10 mouse cellular contexts compared by ENCODE assay signal in the genomic region with DNA sequence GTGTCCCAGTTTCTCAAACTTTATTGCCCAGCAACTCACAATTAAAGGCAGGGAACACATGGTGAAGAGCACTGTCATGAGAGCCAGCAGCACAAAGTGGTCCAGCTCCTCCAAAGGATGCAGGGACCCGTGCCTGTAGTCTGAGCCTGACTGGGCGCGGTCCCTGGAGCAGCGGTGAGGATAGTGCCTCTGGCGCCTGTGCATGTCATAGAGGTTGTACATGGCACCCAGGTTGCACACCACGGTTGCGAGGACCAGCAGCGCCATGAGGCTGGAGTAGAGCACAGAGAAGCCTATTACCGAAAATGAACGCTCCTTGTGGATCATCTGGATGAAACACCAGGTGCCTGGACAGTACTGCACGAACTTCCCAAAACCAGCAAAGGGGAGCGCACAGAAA. TPM values are rescaled to one million over a fixed set of nuclear protein-coding genes. Genes with fewer than 3 reads are reported as not detected.
DNase-seq lines count a peak whose midpoint lies in the region; ATAC-seq lines count a peak whose summit lies in the region.
"Had no signal": no experiment of that assay in that cellular context is flagged by ENCODE, and none has a peak within 500 bp of the region (broad histone marks: within the 10 kb centered on the region; RNA-seq: fewer than 3 reads in every experiment).

No protein-coding gene starts in this region.

- peak; percentile 52; the same call in 1 of the 2 replicates for ATAC-seq in kidney, embryonic 15.5 days (replicated peaks; ENCODE audit: low FRiP score)
- no peak for ATAC-seq in forebrain, embryonic 12.5 days (ENCODE audit: low FRiP score)
- no peak for ATAC-seq in limb, embryonic 12.5 days (ENCODE audit: insufficient number of reproducible peaks, insufficient read depth, low FRiP score, low TSS enrichment, low read depth)
- no peak for ATAC-seq in stomach, embryonic 14.5 days (ENCODE audit: insufficient number of reproducible peaks, insufficient read depth, low FRiP score, low read depth)
- no peak for ATAC-seq in CD4-positive, CD25-positive, alpha-beta regulatory T cell, adult 4 months

- H3K9me3 ChIP-seq in kidney, embryonic 15.5 days (replicated peaks), result no peaks in the 10 kb centered on the region
- H3K9me3 ChIP-seq in forebrain, embryonic 12.5 days, result no peaks in the 10 kb centered on the region
- no peaks in the 10 kb centered on the region for H3K9me3 ChIP-seq in limb, embryonic 12.5 days
- H3K9me3 ChIP-seq in stomach, embryonic 14.5 days (ENCODE audit: control insufficient read depth, low read depth, low read length), result no peaks in the 10 kb centered on the region

- DNase-seq in kidney, postnatal 25 days, result no peak
- DNase-seq in left cerebral cortex, postnatal 4 days, result no peak
- no peak for DNase-seq in spleen, postnatal 4 days (ENCODE audit: low spot score in 2 of 2)

- H3K27ac ChIP-seq in kidney, embryonic 15.5 days, result no peak overlapping the region
- H3K27ac ChIP-seq in forebrain, embryonic 12.5 days, result no peak overlapping the region
- H3K27ac ChIP-seq in limb, embryonic 12.5 days, result no peak overlapping the region
- no peak overlapping the region for H3K27ac ChIP-seq in stomach, embryonic 14.5 days (ENCODE audit: low read length)
- H3K27ac ChIP-seq: left cerebral cortex, adult 2 months had no signal

- H3K4me3 ChIP-seq in kidney, embryonic 15.5 days (replicated peaks), result peak overlapping the region; percentile 35
- H3K4me3 ChIP-seq in forebrain, embryonic 12.5 days (replicated peaks), result peak overlapping the region; percentile 32; the same call in 1 of the 2 replicates
- H3K4me3 ChIP-seq in limb, embryonic 12.5 days (replicated peaks), result peak overlapping the region; percentile 40
- H3K4me3 ChIP-seq in stomach, embryonic 14.5 days (ENCODE audit: low read depth, low read length), result peak overlapping the region; percentile 29; the same call in 1 of the 2 replicates

- 11% methylated on average over 12 of the region's 12 CpGs for WGBS in kidney, embryonic 15.5 days
- WGBS in forebrain, embryonic 12.5 days, result 7% methylated on average over 12 of the region's 12 CpGs
- 14% methylated on average over 12 of the region's 12 CpGs for WGBS in limb, embryonic 12.5 days
- WGBS in stomach, embryonic 14.5 days, result 12% methylated on average over 12 of the region's 12 CpGs

- peak overlapping the region; percentile 61 for H3K4me2 ChIP-seq in kidney, embryonic 15.5 days
- peak overlapping the region; percentile 52 for H3K4me2 ChIP-seq in forebrain, embryonic 12.5 days
- H3K4me2 ChIP-seq in limb, embryonic 12.5 days, result peak overlapping the region; percentile 69
- peak overlapping the region; percentile 53 for H3K4me2 ChIP-seq in stomach, embryonic 14.5 days (replicated peaks; ENCODE audit: low read depth, low read length)

- H3K36me3 ChIP-seq in kidney, embryonic 15.5 days, result no peaks in the 10 kb centered on the region
- H3K36me3 ChIP-seq in forebrain, embryonic 12.5 days (replicated peaks), result no peaks in the 10 kb centered on the region
- H3K36me3 ChIP-seq in limb, embryonic 12.5 days, result no peaks in the 10 kb centered on the region
- H3K36me3 ChIP-seq in stomach, embryonic 14.5 days (ENCODE audit: control insufficient read depth, insufficient read depth, low read length), result no peaks in the 10 kb centered on the region

- peaks cover 8% of the 10 kb centered on the region for H3K4me1 ChIP-seq in kidney, embryonic 15.5 days
- peaks cover 15% of the 10 kb centered on the region for H3K4me1 ChIP-seq in forebrain, embryonic 12.5 days
- peaks cover 33% of the 10 kb centered on the region for H3K4me1 ChIP-seq in limb, embryonic 12.5 days (replicated peaks)
- H3K4me1 ChIP-seq in stomach, embryonic 14.5 days (ENCODE audit: control insufficient read depth, insufficient read depth, low read length), result 0 out of 2 replicates have a peak, but pooled peaks cover 4% of the 10 kb centered on the region

- peaks cover 29% of the 10 kb centered on the region for H3K27me3 ChIP-seq in kidney, embryonic 15.5 days
- H3K27me3 ChIP-seq in forebrain, embryonic 12.5 days, result peaks cover 43% of the 10 kb centered on the region
- H3K27me3 ChIP-seq in limb, embryonic 12.5 days, result peaks cover 32% of the 10 kb centered on the region
- 0 out of 2 replicates have a peak, but pooled peaks cover 4% of the 10 kb centered on the region for H3K27me3 ChIP-seq in stomach, embryonic 14.5 days (ENCODE audit: control insufficient read depth, insufficient read depth, low read length)

- intact Hi-C loops in left cerebral cortex, postnatal 4 days (cut with DNase I), result no loop called here

- H3K9ac ChIP-seq in kidney, embryonic 15.5 days, result no peak overlapping the region
- H3K9ac ChIP-seq in forebrain, embryonic 12.5 days, result no peak overlapping the region
- H3K9ac ChIP-seq in limb, embryonic 12.5 days (replicated peaks), result no peak overlapping the region
- no peak overlapping the region; the same call in 1 of the 2 replicates for H3K9ac ChIP-seq in stomach, embryonic 14.5 days (replicated peaks; ENCODE audit: low read depth, low read length)

RNA-seq across cellular contexts. Expression of a gene that starts 0.8 kb away (rescaled TPM):
- not detected in 2 replicates for polyA plus RNA-seq in kidney, embryonic 15.5 days (2015; fragmentation: Nextera tagmentation; extraction: Ambion mirVana)
- 0.08 and 0.19 TPM in 2 replicates for polyA plus RNA-seq in forebrain, embryonic 12.5 days (2016; fragmentation: Nextera tagmentation; extraction: Ambion mirVana)
- polyA plus RNA-seq in limb, embryonic 12.5 days (2016; fragmentation: Nextera tagmentation; extraction: Ambion mirVana), result 0.23 and 0.38 TPM in 2 replicates
- 0.98 and 1.3 TPM in 2 replicates for polyA plus RNA-seq in stomach, embryonic 14.5 days (2014; fragmentation: Nextera tagmentation; extraction: Ambion mirVana)
- 1 to 10 TPM in 1 of 2 experiments, under 1 TPM in 1; 0.74 to 1.4 TPM for total RNA-seq in left cerebral cortex, postnatal 4 days (2021)
- not detected for polyA plus RNA-seq in CD4-positive, CD25-positive, alpha-beta regulatory T cell, adult 4 months (2017; shearing (Covaris generic))
- total RNA-seq: heart, postnatal 25 days had no signal
